Mouse (Mus musculus) CH12.LX (cell line): ENCODE data around the gene Larp4b.

Source experiments
- CHD2 ChIP-seq: IDR thresholded peaks from 2 replicates; pipeline ENCODE4 v1.6.1; 2011; ENCODE audit warnings: low read length, improper control_type of control experiment
- CTCF ChIP-seq, 2 experiments: IDR thresholded peaks in 1 of 2; conservative IDR thresholded peaks in 1 of 2; 2 replicates each; pipeline ENCODE4 v1.5.1; 2011 to 2012; ENCODE audit warnings: low read depth in 2 of 2, low read length in 2 of 2, improper control_type of control experiment in 1 of 2, inconsistent platforms in 1 of 2, mild to moderate bottlenecking in 1 of 2, moderate library complexity in 1 of 2
- JUN ChIP-seq: IDR thresholded peaks from 2 replicates; pipeline ENCODE4 v1.6.1; 2011; ENCODE audit warnings: low read depth, mild to moderate bottlenecking, low read length, improper control_type of control experiment, moderate library complexity; ENCODE audit not compliant: insufficient read depth
- MAFK ChIP-seq: IDR thresholded peaks from 2 replicates; pipeline ENCODE4 v1.6.1; 2011; ENCODE audit warnings: low read length, improper control_type of control experiment; ENCODE audit not compliant: insufficient replicate concordance
- POLR2A ChIP-seq: IDR thresholded peaks from 2 replicates; pipeline ENCODE4 v1.6.1; 2011; ENCODE audit warnings: low read depth, mild to moderate bottlenecking, improper control_type of control experiment, low read length
- POLR2AphosphoS2 ChIP-seq: IDR thresholded peaks from 2 replicates; pipeline ENCODE4 v1.6.1; 2011; ENCODE audit warnings: low read depth, low read length, improper control_type of control experiment
- TCF12 ChIP-seq: IDR thresholded peaks from 2 replicates; pipeline ENCODE4 v1.6.1; 2014; ENCODE audit warnings: low read depth, mild to moderate bottlenecking, inconsistent platforms, low read length, improper control_type of control experiment
- USF1 ChIP-seq: IDR thresholded peaks from 2 replicates; pipeline ENCODE4 v1.6.1; 2014; ENCODE audit warnings: low read depth, mild to moderate bottlenecking, inconsistent platforms, low read length, improper control_type of control experiment

GRCm38 (mm10) chr13:9189481-9189880 lies 95.8 kb downstream of the Larp4b start:
- no peak for TF ChIP-seq USF1
- no peak for TF ChIP-seq POLR2A
- no peak for TF ChIP-seq CTCF (conservative IDR thresholded peaks at IDR 0.05 in 1 of 2, IDR thresholded peaks at IDR 0.05 in 1 of 2; ENCODE audit: low read depth in 2 of 2, low read length in 2 of 2)
- TF ChIP-seq TCF12: no peak
- no peak for TF ChIP-seq JUN
- TF ChIP-seq POLR2AphosphoS2: no peak
- TF ChIP-seq MAFK: no peak
- TF ChIP-seq CHD2: no peak
